Mouse (Mus musculus) small intestine, adult 2 months (tissue): ENCODE data around the gene Them7. TPM values are rescaled to one million over a fixed set of nuclear protein-coding genes. Genes with fewer than 3 reads are reported as not detected.

Experiments
- H3K27ac ChIP-seq: fragments of 200-500 bp; 2 replicates; pipeline ENCODE4 v1.5.1; 2012; ENCODE audit warnings: low read depth, low read length, control low read depth, inconsistent platforms; ENCODE audit not compliant: insufficient read depth
- H3K27me3 ChIP-seq: fragments of 200-500 bp; 2 replicates; pipeline ENCODE4 v1.6.1; 2012; ENCODE audit warnings: mild to moderate bottlenecking, moderate library complexity, low read length, inconsistent platforms; ENCODE audit not compliant: control insufficient read depth, insufficient read depth
- H3K36me3 ChIP-seq: fragments of 200-500 bp; 2 replicates; pipeline ENCODE4 v1.6.1; 2012; ENCODE audit warnings: mild to moderate bottlenecking, low read length, control low read depth, inconsistent platforms; ENCODE audit not compliant: control insufficient read depth, insufficient read depth
- H3K4me1 ChIP-seq: fragments of 200-500 bp; 2 replicates; pipeline ENCODE4 v1.6.1; 2012; ENCODE audit warnings: low read length, inconsistent platforms, mixed read lengths; ENCODE audit not compliant: control insufficient read depth, insufficient read depth, insufficient read length
- H3K4me3 ChIP-seq: fragments of 200-500 bp; 2 replicates; pipeline ENCODE4 v1.5.1; 2012; ENCODE audit warnings: low read depth, mild to moderate bottlenecking, control low read depth, inconsistent platforms, low read length, moderate library complexity
- CTCF ChIP-seq: fragments of 200-500 bp; IDR thresholded peaks from 2 replicates; pipeline ENCODE4 v1.5.1; 2012; ENCODE audit warnings: low read depth, mild to moderate bottlenecking, control low read depth, inconsistent platforms, low read length, moderate library complexity, mixed read lengths; ENCODE audit not compliant: insufficient replicate concordance, insufficient read length; ENCODE audit errors: extremely low read depth
- POLR2A ChIP-seq: fragments of 200-500 bp; IDR thresholded peaks from 2 replicates; pipeline ENCODE4 v1.6.1; 2012; ENCODE audit warnings: low read depth, mild to moderate bottlenecking, control low read depth, inconsistent platforms, low read length, moderate library complexity
- WGBS: fragments of 180-500 bp; shearing (Covaris S2); methylation state at CpG from one replicate; pipeline ENCODE4 v1.1.7; 2018; 5-methylcytosine and 5-hydroxymethylcytosine counted together
- polyA plus RNA-seq: library from polyadenylated mRNA; depleted of rRNA; stranded (reverse); fragments of >200 nt; gene quantifications from 2 replicates; pipeline ENCODE4 v1.2.3, GENCODE M21; 2012

The Them7 gene
- polyA plus RNA-seq, 1 experiment, result not detected

DNA sequence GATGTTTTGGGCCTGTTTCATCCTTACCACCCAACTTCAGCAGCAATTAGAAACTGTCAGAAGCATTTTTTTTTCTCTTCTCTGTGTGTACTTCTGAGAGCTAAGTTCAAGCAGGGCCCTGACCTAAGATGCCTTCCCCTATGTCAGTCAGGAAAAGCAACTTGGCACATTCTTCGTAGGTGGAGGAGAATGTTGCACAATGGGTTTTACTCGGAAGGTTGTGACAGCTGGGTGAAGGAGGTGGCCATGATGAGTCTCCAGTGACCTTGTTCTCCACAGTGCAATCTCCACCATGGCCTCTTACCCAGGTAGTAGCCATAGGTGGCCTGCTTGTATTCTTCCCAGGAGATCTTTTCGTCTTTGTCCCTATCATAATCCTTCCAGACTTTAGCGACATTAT lies 170.3 kb downstream of the Them7 start:
- TF ChIP-seq POLR2A (no peak), CTCF (no peak)
- Histone ChIP-seq H3K27ac (no peak overlapping the region), H3K4me3 (no peak overlapping the region), H3K4me1 (peaks cover 4% of the 10 kb centered on the region), H3K27me3 (no peaks in the 10 kb centered on the region), H3K36me3 (peaks cover 6% of the 10 kb centered on the region; the same call in 1 of the 2 replicates)
- 83% methylated on average over 4 of the region's 4 CpGs for WGBS

DNA sequence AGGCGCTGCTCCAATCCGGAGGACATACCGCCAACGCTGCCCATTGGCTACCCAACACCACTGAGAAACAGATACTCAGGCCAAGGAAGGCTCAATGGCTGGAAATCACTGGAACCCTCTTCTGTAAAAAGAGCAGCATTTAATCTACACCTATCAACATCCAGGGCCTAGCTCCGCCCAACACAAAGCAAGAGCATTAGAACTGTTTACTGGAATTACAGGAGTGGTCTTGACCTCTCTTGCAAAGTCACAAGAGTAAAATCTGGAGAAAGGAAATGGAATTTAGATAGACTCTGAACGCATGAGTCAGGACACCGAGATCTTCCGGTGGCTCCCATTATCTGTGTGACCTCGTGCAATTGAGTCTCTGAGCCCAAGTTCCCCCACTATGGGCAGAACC lies 171.9 kb downstream of the Them7 start:
- Histone ChIP-seq H3K27me3 (no peaks in the 10 kb centered on the region), H3K4me3 (no peak overlapping the region), H3K36me3 (peaks cover 6% of the 10 kb centered on the region; the same call in 1 of the 2 replicates), H3K4me1 (peaks cover 4% of the 10 kb centered on the region), H3K27ac (no peak overlapping the region)
- TF ChIP-seq CTCF (no peak), POLR2A (no peak)
- WGBS, result 65% methylated on average over 9 of the region's 9 CpGs

DNA sequence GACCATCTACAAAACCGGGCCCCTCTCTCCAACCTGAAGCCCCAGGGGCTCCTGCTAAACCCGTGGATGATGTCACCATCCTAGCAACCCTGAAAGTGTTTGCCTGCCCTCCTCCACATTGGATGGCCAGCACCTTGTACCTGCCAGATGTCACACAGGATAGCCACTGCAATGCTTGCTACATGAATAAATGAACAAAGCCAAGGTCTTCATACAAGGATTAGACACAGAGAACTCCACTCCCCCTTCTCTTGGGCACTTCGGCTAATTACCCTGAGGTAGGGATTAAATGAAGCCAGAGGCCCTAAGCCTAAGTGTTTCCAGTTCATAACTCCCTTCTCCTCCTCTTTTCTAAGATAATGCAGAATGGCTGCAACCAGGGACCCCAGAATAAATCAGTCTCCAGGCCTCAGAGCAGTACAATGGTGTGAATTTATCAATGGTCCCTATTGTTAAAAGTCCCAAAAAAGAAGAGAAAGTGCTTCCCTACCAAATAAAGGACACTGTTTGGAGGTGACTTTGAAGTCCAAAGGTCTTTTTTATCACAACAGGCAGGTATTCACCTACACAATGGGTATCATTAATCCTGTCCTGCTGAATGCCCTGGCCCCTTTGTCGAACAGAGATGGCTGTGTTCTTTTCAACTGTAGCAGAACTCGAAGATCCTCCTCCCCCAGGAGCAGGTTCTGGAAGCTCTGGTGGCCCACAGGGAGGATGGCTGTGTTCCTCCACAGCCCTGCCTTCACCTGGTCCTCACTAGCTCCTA lies 173.5 kb downstream of the Them7 start:
- H3K4me1 ChIP-seq, result peaks cover 4% of the 10 kb centered on the region
- peaks cover 4% of the 10 kb centered on the region; the same call in 1 of the 2 replicates for H3K36me3 ChIP-seq
- peak overlapping the region; percentile 73 for H3K4me3 ChIP-seq
- WGBS, result 48% methylated on average over 5 of the region's 5 CpGs
- TF ChIP-seq CTCF (no peak), POLR2A (no peak)
- H3K27ac ChIP-seq, result no peak overlapping the region
- no peaks in the 10 kb centered on the region for H3K27me3 ChIP-seq

DNA sequence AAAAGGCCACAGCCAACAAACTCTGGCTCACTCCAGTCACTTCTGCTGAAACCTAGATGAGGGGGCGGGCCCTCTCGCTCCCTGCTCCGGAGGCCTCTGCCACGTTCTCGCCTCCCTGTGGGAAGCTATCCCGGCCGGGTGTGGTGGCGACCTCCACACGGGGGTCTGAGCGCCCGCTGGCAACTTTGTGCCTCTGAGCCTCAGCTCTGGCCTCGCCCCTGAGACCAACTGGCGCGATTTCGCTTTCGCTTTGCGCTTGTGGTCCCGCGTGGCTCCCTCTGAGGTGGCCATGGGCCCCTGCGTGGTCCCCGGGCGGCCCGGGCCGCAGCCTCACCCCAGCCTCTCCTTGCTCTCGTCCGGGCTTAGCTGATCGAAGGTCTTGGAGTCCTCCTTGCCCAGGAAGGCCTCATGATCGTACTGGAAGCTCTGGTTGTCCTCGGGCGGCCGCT lies 174.5 kb downstream of the Them7 start:
- H3K27me3 ChIP-seq, result no peaks in the 10 kb centered on the region
- WGBS, result under 1% methylated on average over 31 of the region's 31 CpGs
- peaks cover 2% of the 10 kb centered on the region; the same call in 1 of the 2 replicates for H3K36me3 ChIP-seq
- peaks cover 4% of the 10 kb centered on the region for H3K4me1 ChIP-seq
- peak overlapping the region; percentile 73 for H3K4me3 ChIP-seq
- peak overlapping the region; percentile 66 for H3K27ac ChIP-seq
- TF ChIP-seq POLR2A (no peak), CTCF (no peak)

DNA sequence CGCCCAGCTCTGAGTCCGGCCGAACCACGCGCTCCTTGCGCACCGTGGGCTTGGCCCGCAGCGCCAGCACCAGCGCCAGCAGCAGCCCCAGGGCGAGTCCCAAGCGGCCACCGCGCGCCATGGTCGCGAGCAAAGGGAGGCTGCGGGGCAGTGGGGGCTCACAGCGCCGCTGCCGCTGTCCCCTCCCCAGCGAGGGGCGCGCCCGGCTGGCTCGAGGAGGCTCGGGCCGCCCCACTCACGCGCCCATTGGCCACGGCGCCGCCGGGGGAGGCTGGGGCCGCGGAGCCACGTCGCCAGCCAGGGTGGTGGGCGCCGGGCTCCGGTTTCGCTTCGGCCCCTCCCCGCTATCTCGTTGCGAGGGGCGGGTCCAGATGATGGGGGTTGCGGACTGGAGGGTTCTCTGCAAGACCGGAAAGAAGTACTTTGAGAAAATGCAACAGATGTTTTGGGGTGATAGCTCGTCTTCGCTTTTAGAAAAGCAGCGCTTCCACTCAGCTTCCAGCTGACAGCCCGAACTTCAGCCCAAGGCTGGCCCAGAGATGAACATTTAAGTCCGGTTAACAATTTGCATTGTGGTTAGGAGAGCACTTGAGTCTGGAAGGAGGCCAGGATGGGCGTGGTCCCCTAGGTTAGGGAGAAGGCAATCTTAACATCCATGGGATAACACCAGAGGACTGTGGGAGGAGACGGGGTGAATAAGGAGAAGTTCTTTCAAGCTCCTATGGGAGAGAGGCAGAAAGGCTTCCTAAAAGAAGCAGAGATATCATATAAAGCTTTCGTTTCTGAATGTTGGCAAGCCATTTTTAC lies 175.2 kb downstream of the Them7 start, which contains the start of gene Rcn1:
Gene Rcn1, minus strand, starts transcription at position 235 of the 807 bp plus-strand sequence.
- H3K27ac ChIP-seq, result peak within 1 kb of the TSS; percentile 66
- peak within 1 kb of the TSS; percentile 73 for H3K4me3 ChIP-seq
- H3K27me3 ChIP-seq, result no peaks in the 10 kb centered on the region
- peaks cover 2% of the 10 kb centered on the region; the same call in 1 of the 2 replicates for H3K36me3 ChIP-seq
- TF ChIP-seq POLR2A (no peak), CTCF (no peak)
- WGBS, result 1% methylated on average over 57 of the region's 57 CpGs
- H3K4me1 ChIP-seq, result peaks cover 4% of the 10 kb centered on the region

DNA sequence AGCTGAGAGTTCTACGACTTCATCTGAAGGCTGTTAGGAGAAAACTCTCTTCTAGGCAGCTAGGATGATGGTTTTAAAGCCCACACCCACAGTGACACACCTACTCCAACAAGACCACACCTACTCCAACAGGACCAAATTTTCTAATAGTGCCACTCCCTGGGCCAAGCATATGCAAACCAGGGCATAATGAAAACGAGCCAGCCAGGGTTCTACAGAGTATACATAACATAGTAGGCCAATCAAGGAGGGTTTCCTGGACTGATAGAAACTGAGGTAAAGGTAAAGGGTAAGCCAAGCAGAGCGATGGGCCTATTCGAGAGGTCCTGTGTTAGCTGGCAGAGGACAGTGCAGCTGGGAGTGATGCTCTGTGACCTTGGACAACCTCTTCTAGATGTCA lies 176.4 kb downstream of the Them7 start:
- H3K4me3 ChIP-seq, result no peak overlapping the region
- 81% methylated on average over 4 of the region's 4 CpGs for WGBS
- H3K4me1 ChIP-seq, result peaks cover 4% of the 10 kb centered on the region
- no peaks in the 10 kb centered on the region for H3K36me3 ChIP-seq
- no peaks in the 10 kb centered on the region for H3K27me3 ChIP-seq
- H3K27ac ChIP-seq, result no peak overlapping the region
- no peak for TF ChIP-seq POLR2A
- TF ChIP-seq CTCF, result no peak

DNA sequence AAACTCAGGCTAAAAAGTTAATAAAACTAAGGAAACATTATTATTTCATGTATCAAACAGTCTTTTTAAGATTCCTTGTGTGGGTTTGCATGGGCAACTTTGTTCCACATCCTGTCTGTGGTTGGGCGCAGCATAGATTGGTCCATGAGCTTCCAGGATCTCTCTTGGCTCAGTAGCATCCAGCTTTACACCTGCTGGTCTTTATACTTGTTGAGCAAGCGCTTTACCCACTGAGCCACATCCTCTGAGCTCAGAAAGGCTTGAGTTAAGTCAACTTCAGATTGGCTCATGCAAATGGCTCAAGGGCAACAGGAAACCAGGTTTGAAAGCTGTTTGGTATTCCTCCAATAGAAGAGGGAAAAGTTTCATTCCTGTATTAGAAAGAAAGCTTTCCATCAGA lies 178.1 kb downstream of the Them7 start:
- no peaks in the 10 kb centered on the region for H3K27me3 ChIP-seq
- H3K27ac ChIP-seq, result no peak overlapping the region
- WGBS, result 79% methylated on average over 2 of the region's 2 CpGs
- TF ChIP-seq POLR2A (no peak), CTCF (no peak)
- H3K4me1 ChIP-seq, result no peaks in the 10 kb centered on the region; the same call in 1 of the 2 replicates
- no peaks in the 10 kb centered on the region for H3K36me3 ChIP-seq
- no peak overlapping the region for H3K4me3 ChIP-seq
